Mouse (Mus musculus): ENCODE measurements at regions not wholly inside any gene's neighbourhood (a gene's known extent, or its start where the extent isn't known, plus 50 kb on each side); places are given as distances from the start of the nearest gene placed in this dataset.
A peak's percentile ranks its signal among the peaks of the same experiment; 100 is the strongest.

GRCm38 (mm10) chr9:102449366-102449765 is 56.2 kb upstream of the Ky start:
- Histone ChIP-seq H3K4me1 (ENCODE audit: control insufficient read depth in 2 of 2, insufficient read depth in 2 of 2, low read length in 2 of 2) (no peaks in the 10 kb centered on the region), H3K27ac (replicated peaks in 1 of 2; ENCODE audit: control insufficient read depth in 1 of 2, insufficient read depth in 1 of 2, low read depth in 2 of 2, low read length in 2 of 2) (no peak overlapping the region), H3K27me3 (ENCODE audit: control insufficient read depth, insufficient read depth, low read length) (peaks cover 10% of the 10 kb centered on the region), H3K9me3 (ENCODE audit: control insufficient read depth, low read length) (no peaks in the 10 kb centered on the region), H3K36me3 (ENCODE audit: control insufficient read depth, insufficient read depth, low read length) (no peaks in the 10 kb centered on the region), H3K9ac (ENCODE audit: low read length) (no peak overlapping the region), H3K4me3 (ENCODE audit: control insufficient read depth in 1 of 2, insufficient read depth in 1 of 2, low read depth in 1 of 2, low read length in 2 of 2) (no peak overlapping the region), H3K4me2 (ENCODE audit: low read length) (no peak overlapping the region)
- WGBS, result 83% methylated on average over 4 of the region's 4 CpGs
- ATAC-seq (ENCODE audit: insufficient number of reproducible peaks, insufficient read depth, low FRiP score, low read depth), result no peak

- Histone ChIP-seq H3K4me2 (ENCODE audit: low read length) (no peak overlapping the region), H3K4me3 (ENCODE audit: control insufficient read depth in 1 of 2, insufficient read depth in 1 of 2, low read depth in 1 of 2, low read length in 2 of 2) (no peak overlapping the region), H3K4me1 (ENCODE audit: control insufficient read depth in 2 of 2, insufficient read depth in 2 of 2, low read length in 2 of 2) (no peaks in the 10 kb centered on the region), H3K27me3 (ENCODE audit: control insufficient read depth, insufficient read depth, low read length) (no peaks in the 10 kb centered on the region), H3K27ac (replicated peaks in 1 of 2; ENCODE audit: control insufficient read depth in 1 of 2, insufficient read depth in 1 of 2, low read depth in 2 of 2, low read length in 2 of 2) (no peak overlapping the region), H3K9ac (ENCODE audit: low read length) (no peak overlapping the region), H3K9me3 (ENCODE audit: control insufficient read depth, low read length) (no peaks in the 10 kb centered on the region), H3K36me3 (ENCODE audit: control insufficient read depth, insufficient read depth, low read length) (no peaks in the 10 kb centered on the region)
- ATAC-seq (ENCODE audit: insufficient number of reproducible peaks, insufficient read depth, low FRiP score, low read depth), result no peak
- WGBS, result 53% methylated on average over 2 of the region's 2 CpGs
Observed at GRCm38 (mm10) chr9:102446066-102446465, 59.5 kb upstream of the Ky start.

DNA sequence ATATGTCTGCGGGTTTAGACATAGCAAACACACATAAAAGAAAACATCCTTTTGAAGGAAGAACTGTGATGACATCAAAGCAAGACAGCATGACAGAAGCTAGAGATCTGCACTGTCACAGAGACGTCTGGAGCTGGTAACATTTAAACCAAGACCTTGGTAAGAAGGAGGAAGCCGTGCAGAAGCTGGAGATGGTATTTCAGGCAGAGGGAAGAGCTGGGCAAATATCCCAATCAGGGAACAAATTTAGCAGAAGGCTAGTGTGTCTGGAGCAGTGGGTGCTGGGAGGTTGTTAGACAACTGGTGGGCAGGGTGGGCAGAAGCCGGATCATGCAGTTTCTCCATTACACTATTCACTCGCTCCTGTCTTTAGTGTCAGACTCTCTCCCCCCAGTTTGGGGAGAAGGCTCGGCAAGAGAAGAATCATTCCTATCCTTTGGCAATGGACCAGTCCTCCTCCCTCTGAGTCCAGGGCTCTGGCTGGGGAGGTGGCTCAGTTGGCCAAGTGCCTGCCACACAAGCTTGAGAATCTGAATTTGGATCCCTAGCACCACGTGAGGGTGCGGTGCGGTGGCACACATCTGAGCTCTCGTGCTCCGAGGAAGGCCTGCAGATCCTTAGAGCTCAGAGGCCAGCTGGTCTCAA is 63.2 kb upstream of the Ky start:
- no peak for ATAC-seq (ENCODE audit: insufficient number of reproducible peaks, insufficient read depth, low FRiP score, low read depth)
- H3K9me3 ChIP-seq (ENCODE audit: control insufficient read depth, low read length), result no peaks in the 10 kb centered on the region
- no peak overlapping the region for H3K4me2 ChIP-seq (ENCODE audit: low read length)
- WGBS, result 82% methylated on average over 11 of the region's 11 CpGs
- H3K27me3 ChIP-seq (ENCODE audit: control insufficient read depth, insufficient read depth, low read length), result no peaks in the 10 kb centered on the region
- H3K4me3 ChIP-seq (ENCODE audit: control insufficient read depth in 1 of 2, insufficient read depth in 1 of 2, low read depth in 1 of 2, low read length in 2 of 2), result no peak overlapping the region
- no peaks in the 10 kb centered on the region for H3K4me1 ChIP-seq (ENCODE audit: control insufficient read depth in 2 of 2, insufficient read depth in 2 of 2, low read length in 2 of 2)
- no peak overlapping the region for H3K27ac ChIP-seq (replicated peaks in 1 of 2; ENCODE audit: control insufficient read depth in 1 of 2, insufficient read depth in 1 of 2, low read depth in 2 of 2, low read length in 2 of 2)
- H3K36me3 ChIP-seq (ENCODE audit: control insufficient read depth, insufficient read depth, low read length), result no peaks in the 10 kb centered on the region
- no peak overlapping the region for H3K9ac ChIP-seq (ENCODE audit: low read length)

- no peak for ATAC-seq (ENCODE audit: insufficient number of reproducible peaks, insufficient read depth, low FRiP score, low read depth)
- no peaks in the 10 kb centered on the region for H3K4me1 ChIP-seq (ENCODE audit: control insufficient read depth in 2 of 2, insufficient read depth in 2 of 2, low read length in 2 of 2)
- H3K4me3 ChIP-seq (ENCODE audit: control insufficient read depth in 1 of 2, insufficient read depth in 1 of 2, low read depth in 1 of 2, low read length in 2 of 2), result no peak overlapping the region
- no peak overlapping the region for H3K27ac ChIP-seq (replicated peaks in 1 of 2; ENCODE audit: control insufficient read depth in 1 of 2, insufficient read depth in 1 of 2, low read depth in 2 of 2, low read length in 2 of 2)
- no peaks in the 10 kb centered on the region for H3K27me3 ChIP-seq (ENCODE audit: control insufficient read depth, insufficient read depth, low read length)
- no peaks in the 10 kb centered on the region for H3K36me3 ChIP-seq (ENCODE audit: control insufficient read depth, insufficient read depth, low read length)
- no peak overlapping the region for H3K9ac ChIP-seq (ENCODE audit: low read length)
- no peak overlapping the region for H3K4me2 ChIP-seq (ENCODE audit: low read length)
- no peaks in the 10 kb centered on the region for H3K9me3 ChIP-seq (ENCODE audit: control insufficient read depth, low read length)
- WGBS, result 80% methylated on average over 3 of the region's 3 CpGs
Observed at GRCm38 (mm10) chr9:102437641-102438040, 67.9 kb upstream of the Ky start.

GRCm38 (mm10) chr9:102436378-102436777 is 69.2 kb upstream of the Ky start:
- no peaks in the 10 kb centered on the region for H3K27me3 ChIP-seq (ENCODE audit: control insufficient read depth, insufficient read depth, low read length)
- no peak for ATAC-seq (ENCODE audit: insufficient number of reproducible peaks, insufficient read depth, low FRiP score, low read depth)
- WGBS, result 84% methylated on average over 5 of the region's 5 CpGs
- H3K27ac ChIP-seq (replicated peaks in 1 of 2; ENCODE audit: control insufficient read depth in 1 of 2, insufficient read depth in 1 of 2, low read depth in 2 of 2, low read length in 2 of 2), result no peak overlapping the region
- no peaks in the 10 kb centered on the region for H3K4me1 ChIP-seq (ENCODE audit: control insufficient read depth in 2 of 2, insufficient read depth in 2 of 2, low read length in 2 of 2)
- H3K36me3 ChIP-seq (ENCODE audit: control insufficient read depth, insufficient read depth, low read length), result no peaks in the 10 kb centered on the region
- no peak overlapping the region for H3K9ac ChIP-seq (ENCODE audit: low read length)
- no peak overlapping the region for H3K4me2 ChIP-seq (ENCODE audit: low read length)
- H3K4me3 ChIP-seq (ENCODE audit: control insufficient read depth in 1 of 2, insufficient read depth in 1 of 2, low read depth in 1 of 2, low read length in 2 of 2), result no peak overlapping the region
- H3K9me3 ChIP-seq (ENCODE audit: control insufficient read depth, low read length), result no peaks in the 10 kb centered on the region

DNA sequence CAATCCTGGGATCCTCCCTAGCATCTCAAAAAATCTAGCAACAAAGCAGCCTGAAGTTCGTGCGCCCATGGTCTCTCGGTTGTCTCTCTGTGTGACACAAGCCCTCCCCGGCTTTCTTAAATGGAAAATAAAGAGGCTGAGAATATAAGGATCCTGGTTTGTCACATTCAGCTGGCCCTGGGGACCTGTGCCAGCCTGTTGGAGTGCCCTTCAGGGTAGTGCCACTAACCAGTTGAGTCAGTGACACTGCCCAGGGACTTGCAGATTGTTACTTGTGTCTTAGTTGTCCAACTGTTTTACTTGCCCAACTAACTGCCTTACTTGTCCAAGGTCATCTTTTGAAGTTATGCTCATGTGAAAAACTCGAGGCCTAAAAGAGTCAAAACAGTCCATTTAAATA is 73.5 kb upstream of the Ephb1 start:
- ATAC-seq (ENCODE audit: insufficient number of reproducible peaks, insufficient read depth, low FRiP score, low read depth), result no peak
- H3K27me3 ChIP-seq (ENCODE audit: control insufficient read depth, insufficient read depth, low read length), result no peaks in the 10 kb centered on the region
- H3K4me2 ChIP-seq (ENCODE audit: low read length), result no peak overlapping the region
- no peaks in the 10 kb centered on the region for H3K36me3 ChIP-seq (ENCODE audit: control insufficient read depth, insufficient read depth, low read length)
- H3K27ac ChIP-seq (replicated peaks in 1 of 2; ENCODE audit: control insufficient read depth in 1 of 2, insufficient read depth in 1 of 2, low read depth in 2 of 2, low read length in 2 of 2), result no peak overlapping the region
- H3K9me3 ChIP-seq (ENCODE audit: control insufficient read depth, low read length), result no peaks in the 10 kb centered on the region
- no peak overlapping the region for H3K4me3 ChIP-seq (ENCODE audit: control insufficient read depth in 1 of 2, insufficient read depth in 1 of 2, low read depth in 1 of 2, low read length in 2 of 2)
- WGBS, result 79% methylated on average over 5 of the region's 5 CpGs
- no peak overlapping the region for H3K9ac ChIP-seq (ENCODE audit: low read length)
- peaks cover 0 to 6% of the 10 kb centered on the region in 2 experiments; a peak in 2 of 4 replicates for H3K4me1 ChIP-seq (ENCODE audit: control insufficient read depth in 2 of 2, insufficient read depth in 2 of 2, low read length in 2 of 2)

DNA sequence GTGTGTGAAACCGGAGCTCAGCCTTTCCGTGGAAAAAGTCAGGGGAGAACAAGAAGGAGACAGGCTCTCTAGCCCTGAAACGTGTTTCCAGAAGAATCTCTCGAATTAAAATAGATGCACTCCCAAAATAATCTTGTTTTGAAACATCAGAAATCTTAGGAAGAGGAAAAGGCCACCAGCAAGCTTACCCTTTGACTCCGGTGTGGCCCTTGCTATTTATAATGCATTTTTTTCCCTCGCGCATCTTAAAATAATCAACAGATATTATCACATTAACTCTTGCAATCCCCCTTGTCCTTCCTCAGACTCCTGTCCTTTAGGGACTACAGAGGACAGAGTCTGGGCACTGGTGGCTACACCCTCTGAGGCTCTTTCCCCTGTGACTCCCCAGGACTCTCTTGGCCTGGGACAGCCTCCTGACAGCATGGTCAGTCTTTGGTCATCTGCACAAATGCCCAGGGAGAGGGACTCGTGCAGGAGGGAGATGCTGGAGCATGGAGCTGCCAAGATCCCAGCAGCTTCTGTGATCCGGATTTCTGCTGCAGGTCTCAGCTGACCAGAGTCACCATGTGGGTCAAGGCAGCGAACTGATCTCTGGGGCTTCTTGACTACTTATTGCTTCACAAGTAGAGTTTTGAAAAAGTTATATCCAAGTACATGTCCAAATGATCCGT is 70.3 kb upstream of the Ephb1 start:
- H3K4me1 ChIP-seq (ENCODE audit: control insufficient read depth in 2 of 2, insufficient read depth in 2 of 2, low read length in 2 of 2), result peaks cover 0 to 6% of the 10 kb centered on the region in 2 experiments; a peak in 2 of 4 replicates
- H3K9ac ChIP-seq (ENCODE audit: low read length), result no peak overlapping the region
- H3K9me3 ChIP-seq (ENCODE audit: control insufficient read depth, low read length), result no peaks in the 10 kb centered on the region
- no peaks in the 10 kb centered on the region for H3K36me3 ChIP-seq (ENCODE audit: control insufficient read depth, insufficient read depth, low read length)
- no peak for ATAC-seq (ENCODE audit: insufficient number of reproducible peaks, insufficient read depth, low FRiP score, low read depth)
- WGBS, result 56% methylated on average over 11 of the region's 11 CpGs
- H3K27me3 ChIP-seq (ENCODE audit: control insufficient read depth, insufficient read depth, low read length), result no peaks in the 10 kb centered on the region; the same call in 1 of the 2 replicates
- H3K4me2 ChIP-seq (ENCODE audit: low read length), result peak overlapping the region; percentile 53
- H3K27ac ChIP-seq (replicated peaks in 1 of 2; ENCODE audit: control insufficient read depth in 1 of 2, insufficient read depth in 1 of 2, low read depth in 2 of 2, low read length in 2 of 2), result no peak overlapping the region
- H3K4me3 ChIP-seq (ENCODE audit: control insufficient read depth in 1 of 2, insufficient read depth in 1 of 2, low read depth in 1 of 2, low read length in 2 of 2), result 0 out of 4 replicates have a peak overlapping the region, but pooled peaks of 1 of the 2 experiments have one; percentile 5

All from heart, embryonic 14.5 days (tissue).